Mouse (Mus musculus) limb, embryonic 15.5 days (tissue): ENCODE data around the gene B3gnt8. TPM values are rescaled to one million over a fixed set of nuclear protein-coding genes. Genes with fewer than 3 reads are reported as not detected.
"Not testable (repeated sequence)": the region's sequence is repeated elsewhere in the genome, so short reads cannot be mapped to it uniquely, and the experiment has no call there.

Source experiments
- ATAC-seq: fragments of 200-750 bp; cut with Nextera tagmentation; 2 replicates; pipeline ENCODE4 v1.8.0; 2017; ENCODE audit warnings: low read depth, moderate TSS enrichment; ENCODE audit not compliant: insufficient number of reproducible peaks, low FRiP score, low TSS enrichment
- H3K27ac ChIP-seq: fragments of 300-500 bp; sonication (generic); 2 replicates; pipeline ENCODE4 v1.5.1; 2015; ENCODE audit warnings: moderate library complexity, mild to moderate bottlenecking, inconsistent platforms
- H3K27me3 ChIP-seq: fragments of 300-500 bp; sonication (generic); 2 replicates; pipeline ENCODE4 v1.6.1; 2015; ENCODE audit warnings: inconsistent platforms
- H3K36me3 ChIP-seq: fragments of 300-500 bp; sonication (generic); 2 replicates; pipeline ENCODE4 v1.6.1; 2015; ENCODE audit warnings: inconsistent platforms
- H3K4me1 ChIP-seq: fragments of 300-500 bp; sonication (generic); 2 replicates; pipeline ENCODE4 v1.6.1; 2015; ENCODE audit warnings: inconsistent platforms
- H3K4me2 ChIP-seq: fragments of 300-500 bp; sonication (generic); 2 replicates; pipeline ENCODE4 v1.6.1; 2015; ENCODE audit warnings: mild to moderate bottlenecking, inconsistent platforms
- H3K4me3 ChIP-seq: fragments of 300-500 bp; sonication (generic); 2 replicates; pipeline ENCODE4 v1.5.1; 2015; ENCODE audit warnings: mild to moderate bottlenecking, inconsistent platforms
- H3K9ac ChIP-seq: fragments of 300-500 bp; sonication (generic); 2 replicates; pipeline ENCODE4 v1.6.1; 2015; ENCODE audit warnings: inconsistent platforms
- H3K9me3 ChIP-seq: fragments of 300-500 bp; sonication (generic); 2 replicates; pipeline ENCODE4 v1.6.1; 2016; ENCODE audit warnings: inconsistent platforms
- WGBS: fragments of 180-500 bp; shearing (Covaris S2); methylation state at CpG from one replicate; pipeline ENCODE4 v1.1.7; 2015; 5-methylcytosine and 5-hydroxymethylcytosine counted together
- polyA plus RNA-seq: library from polyadenylated mRNA; unstranded; fragments of >200 nt; fragmentation: Nextera tagmentation; extraction: Ambion mirVana; gene quantifications from 2 replicates; pipeline ENCODE4 v1.2.1, GENCODE M21; 2015

Gene B3gnt8
- 9.3 and 11.8 TPM in 2 replicates for polyA plus RNA-seq

GRCm38 (mm10) chr7:25626509-25627430, at the start of gene B3gnt8:
Gene B3gnt8 (plus strand): TSS chr7:25626654.
- Histone ChIP-seq H3K4me1 (peaks cover 30% of the 10 kb centered on the region), H3K9ac (peak within 1 kb of the TSS; percentile 45), H3K36me3 (peaks cover 59% of the 10 kb centered on the region), H3K27ac (peak within 1 kb of the TSS; percentile 72), H3K4me3 (peak within 1 kb of the TSS; percentile 44), H3K4me2 (peak within 1 kb of the TSS; percentile 77), H3K27me3 (peaks cover 8% of the 10 kb centered on the region; the same call in 1 of the 2 replicates), H3K9me3 (no peaks in the 10 kb centered on the region)
- ATAC-seq: 0 out of 2 replicates have a peak, but pooled peaks have one; percentile 22
- 16% methylated on average over 28 of the region's 29 CpGs for WGBS

GRCm38 (mm10) chr7:25576793-25577437, 49.5 kb upstream of the B3gnt8 start:
- WGBS: 63% methylated on average over 13 of the region's 14 CpGs
- not testable (repeated sequence) for H3K4me1 ChIP-seq, H3K36me3 ChIP-seq, H3K27me3 ChIP-seq, ATAC-seq, H3K9me3 ChIP-seq, H3K9ac ChIP-seq, H3K4me2 ChIP-seq, H3K4me3 ChIP-seq
- peak overlapping the region; percentile 76 for H3K27ac ChIP-seq

- ATAC-seq: no peak
- H3K4me3 ChIP-seq: no peak overlapping the region
- no peaks in the 10 kb centered on the region for H3K9me3 ChIP-seq
- H3K9ac ChIP-seq: no peak overlapping the region
- WGBS: 80% methylated on average over 10 of the region's 10 CpGs
- H3K27ac ChIP-seq: no peak overlapping the region
- no peaks in the 10 kb centered on the region; the same call in 1 of the 2 replicates for H3K4me1 ChIP-seq
- H3K27me3 ChIP-seq: no peaks in the 10 kb centered on the region
- no peak overlapping the region for H3K4me2 ChIP-seq
- no peaks in the 10 kb centered on the region for H3K36me3 ChIP-seq
Observed at GRCm38 (mm10) chr7:25579441-25579840, 47.0 kb upstream of the B3gnt8 start.

- H3K4me1 ChIP-seq: no peaks in the 10 kb centered on the region
- no peak overlapping the region for H3K27ac ChIP-seq
- H3K9ac ChIP-seq: no peak overlapping the region
- H3K9me3 ChIP-seq: no peaks in the 10 kb centered on the region
- no peak overlapping the region for H3K4me3 ChIP-seq
- ATAC-seq: no peak
- 87% methylated on average over 15 of the region's 15 CpGs for WGBS
- no peak overlapping the region for H3K4me2 ChIP-seq
- no peaks in the 10 kb centered on the region for H3K27me3 ChIP-seq
- H3K36me3 ChIP-seq: no peaks in the 10 kb centered on the region
Observed at GRCm38 (mm10) chr7:25582301-25582810, 44.1 kb upstream of the B3gnt8 start.

GRCm38 (mm10) chr7:25584651-25585050, 41.8 kb upstream of the B3gnt8 start:
- Histone ChIP-seq H3K9me3 (no peaks in the 10 kb centered on the region), H3K4me3 (no peak overlapping the region), H3K4me1 (no peaks in the 10 kb centered on the region), H3K27ac (no peak overlapping the region), H3K4me2 (no peak overlapping the region), H3K9ac (no peak overlapping the region), H3K27me3 (no peaks in the 10 kb centered on the region), H3K36me3 (no peaks in the 10 kb centered on the region)
- ATAC-seq: no peak
- WGBS: 83% methylated on average over 5 of the region's 5 CpGs

GRCm38 (mm10) chr7:25585351-25586204, 40.9 kb upstream of the B3gnt8 start:
- no peak overlapping the region for H3K4me2 ChIP-seq

GRCm38 (mm10) chr7:25591226-25591625, 35.2 kb upstream of the B3gnt8 start:
- Histone ChIP-seq H3K4me1 (no peaks in the 10 kb centered on the region), H3K9me3 (no peaks in the 10 kb centered on the region), H3K36me3 (no peaks in the 10 kb centered on the region), H3K27ac (no peak overlapping the region), H3K9ac (no peak overlapping the region), H3K27me3 (no peaks in the 10 kb centered on the region), H3K4me2 (no peak overlapping the region), H3K4me3 (no peak overlapping the region)
- ATAC-seq: no peak
- WGBS: 81% methylated on average over 2 of the region's 2 CpGs

More at GRCm38 (mm10) chr7:25585351-25586204, 40.9 kb upstream of the B3gnt8 start:
- no peaks in the 10 kb centered on the region for H3K27me3 ChIP-seq
- H3K4me3 ChIP-seq: no peak overlapping the region
- WGBS: 75% methylated on average over 9 of the region's 9 CpGs
- H3K9ac ChIP-seq: no peak overlapping the region
- no peaks in the 10 kb centered on the region for H3K36me3 ChIP-seq
- H3K9me3 ChIP-seq: no peaks in the 10 kb centered on the region
- no peaks in the 10 kb centered on the region for H3K4me1 ChIP-seq
- H3K27ac ChIP-seq: no peak overlapping the region
- no peak for ATAC-seq

GRCm38 (mm10) chr7:25593859-25594258, 32.6 kb upstream of the B3gnt8 start:
- H3K27me3 ChIP-seq: no peaks in the 10 kb centered on the region
- no peak overlapping the region for H3K4me2 ChIP-seq

GRCm38 (mm10) chr7:25599663-25600062, 26.8 kb upstream of the B3gnt8 start:
- H3K36me3 ChIP-seq: no peaks in the 10 kb centered on the region
- 12% methylated on average over 10 of the region's 10 CpGs for WGBS
- no peak overlapping the region for H3K4me3 ChIP-seq
- H3K27ac ChIP-seq: no peak overlapping the region
- H3K9me3 ChIP-seq: no peaks in the 10 kb centered on the region
- H3K4me2 ChIP-seq: no peak overlapping the region
- H3K4me1 ChIP-seq: no peaks in the 10 kb centered on the region
- no peaks in the 10 kb centered on the region for H3K27me3 ChIP-seq
- no peak overlapping the region for H3K9ac ChIP-seq
- ATAC-seq: no peak; the same call in 1 of the 2 replicates

More at GRCm38 (mm10) chr7:25593859-25594258, 32.6 kb upstream of the B3gnt8 start:
- 72% methylated on average over 3 of the region's 3 CpGs for WGBS
- ATAC-seq: no peak
- Histone ChIP-seq H3K27ac (no peak overlapping the region), H3K9ac (no peak overlapping the region), H3K36me3 (no peaks in the 10 kb centered on the region), H3K4me3 (no peak overlapping the region), H3K9me3 (no peaks in the 10 kb centered on the region), H3K4me1 (no peaks in the 10 kb centered on the region)

- Histone ChIP-seq H3K4me2 (no peak overlapping the region), H3K4me3 (no peak overlapping the region), H3K9ac (no peak overlapping the region), H3K36me3 (no peaks in the 10 kb centered on the region), H3K4me1 (no peaks in the 10 kb centered on the region), H3K9me3 (no peaks in the 10 kb centered on the region), H3K27ac (no peak overlapping the region), H3K27me3 (no peaks in the 10 kb centered on the region)
- 84% methylated on average over 11 of the region's 11 CpGs for WGBS
- no peak for ATAC-seq
Observed at GRCm38 (mm10) chr7:25600666-25601065, 25.8 kb upstream of the B3gnt8 start.

GRCm38 (mm10) chr7:25601346-25601745, 25.1 kb upstream of the B3gnt8 start:
- Histone ChIP-seq H3K4me2 (no peak overlapping the region), H3K27me3 (no peaks in the 10 kb centered on the region), H3K36me3 (no peaks in the 10 kb centered on the region), H3K4me1 (no peaks in the 10 kb centered on the region), H3K9me3 (no peaks in the 10 kb centered on the region), H3K9ac (no peak overlapping the region), H3K4me3 (no peak overlapping the region), H3K27ac (no peak overlapping the region)
- no peak for ATAC-seq
- 91% methylated on average over 16 of the region's 16 CpGs for WGBS
